Mouse (Mus musculus): Measurements from ENCODE around the gene Aaas. TPM values are rescaled to one million over a fixed set of nuclear protein-coding genes. Genes with fewer than 3 reads are reported as not detected.

The Aaas gene
- polyA plus RNA-seq, 1 experiment from 2014 or later = 91.7 TPM

Other genes starting within 250 kb of the Aaas start
- 19.0 and 22.4 TPM in 2 replicates for gene Spryd3, start 214.5 kb downstream of the Aaas start, polyA plus RNA-seq (2015; fragmentation: Nextera tagmentation; extraction: Ambion mirVana)
- gene Igfbp6, start 206.4 kb downstream of the Aaas start, polyA plus RNA-seq (2015; fragmentation: Nextera tagmentation; extraction: Ambion mirVana) = 33.0 and 33.9 TPM in 2 replicates
- gene Soat2, start 200.2 kb downstream of the Aaas start, polyA plus RNA-seq (2015; fragmentation: Nextera tagmentation; extraction: Ambion mirVana) = 0.40 and 0.41 TPM in 2 replicates
- 82.1 and 88.7 TPM in 2 replicates for gene Zfp740, start 147.5 kb downstream of the Aaas start, polyA plus RNA-seq (2015; fragmentation: Nextera tagmentation; extraction: Ambion mirVana)
- gene Csad, start 146.0 kb downstream of the Aaas start, polyA plus RNA-seq (2015; fragmentation: Nextera tagmentation; extraction: Ambion mirVana) = 131 and 153 TPM in 2 replicates
- gene Itgb7, start 118.8 kb downstream of the Aaas start, polyA plus RNA-seq (2015; fragmentation: Nextera tagmentation; extraction: Ambion mirVana) = 1.4 and 1.9 TPM in 2 replicates
- 31.9 and 35.4 TPM in 2 replicates for gene Rarg, start 93.3 kb downstream of the Aaas start, polyA plus RNA-seq (2015; fragmentation: Nextera tagmentation; extraction: Ambion mirVana)
- 0.36 and 0.89 TPM in 2 replicates for gene Gm9918, start 80.2 kb downstream of the Aaas start, polyA plus RNA-seq (2015; fragmentation: Nextera tagmentation; extraction: Ambion mirVana)
- gene Mfsd5, start 71.3 kb downstream of the Aaas start, polyA plus RNA-seq (2015; fragmentation: Nextera tagmentation; extraction: Ambion mirVana) = 76.5 and 78.8 TPM in 2 replicates
- gene Espl1, start 54.5 kb downstream of the Aaas start, polyA plus RNA-seq (2015; fragmentation: Nextera tagmentation; extraction: Ambion mirVana) = 31.4 and 33.6 TPM in 2 replicates
- gene Pfdn5, start 24.7 kb downstream of the Aaas start, polyA plus RNA-seq (2015; fragmentation: Nextera tagmentation; extraction: Ambion mirVana) = 376 and 377 TPM in 2 replicates
- 118 and 120 TPM in 2 replicates for gene Myg1, start 19.1 kb downstream of the Aaas start, polyA plus RNA-seq (2015; fragmentation: Nextera tagmentation; extraction: Ambion mirVana)
- 1.2 and 1.3 TPM in 2 replicates for gene Sp7, start 16.4 kb upstream of the Aaas start, polyA plus RNA-seq (2015; fragmentation: Nextera tagmentation; extraction: Ambion mirVana)
- gene Sp1, start 55.4 kb upstream of the Aaas start, polyA plus RNA-seq (2015; fragmentation: Nextera tagmentation; extraction: Ambion mirVana) = 10.6 and 11.3 TPM in 2 replicates
- 1.7 and 2.0 TPM in 2 replicates for gene Amhr2, start 94.6 kb upstream of the Aaas start, polyA plus RNA-seq (2015; fragmentation: Nextera tagmentation; extraction: Ambion mirVana)
- 81.5 and 94.9 TPM in 2 replicates for gene Prr13, start 108.3 kb upstream of the Aaas start, polyA plus RNA-seq (2015; fragmentation: Nextera tagmentation; extraction: Ambion mirVana)
- 209 and 212 TPM in 2 replicates for gene Pcbp2, start 119.8 kb upstream of the Aaas start, polyA plus RNA-seq (2015; fragmentation: Nextera tagmentation; extraction: Ambion mirVana)
- gene Gm10337, start 153.0 kb upstream of the Aaas start, polyA plus RNA-seq (2015; fragmentation: Nextera tagmentation; extraction: Ambion mirVana) = 6.7 TPM in 1 of 2 replicates, not detected in the other
- gene Map3k12, start 166.3 kb upstream of the Aaas start, polyA plus RNA-seq (2015; fragmentation: Nextera tagmentation; extraction: Ambion mirVana) = 17.2 and 19.5 TPM in 2 replicates
- 95.6 and 99.3 TPM in 2 replicates for gene Tarbp2, start 167.4 kb upstream of the Aaas start, polyA plus RNA-seq (2015; fragmentation: Nextera tagmentation; extraction: Ambion mirVana)
- 2.0 and 2.9 TPM in 2 replicates for gene Npff, start 174.2 kb upstream of the Aaas start, polyA plus RNA-seq (2015; fragmentation: Nextera tagmentation; extraction: Ambion mirVana)